Mouse (Mus musculus) cerebellum, postnatal 14 days (tissue): ENCODE results near the gene Phf5a.
"Not testable (repeated sequence)": the region's sequence is repeated elsewhere in the genome, so short reads cannot be mapped to it uniquely, and the experiment has no call there.

ENCODE experiments used
- DNase-seq, 2 experiments: peaks; one replicate each; pipeline ENCODE4 v3.0.0; 2021; ENCODE audit warnings: mixed read lengths in 2 of 2

The Phf5a gene

GRCm38 (mm10) chr15:81871604-81872261 is at the start of gene Phf5a:
Gene Phf5a (minus strand): TSS chr15:81871911.
- peak; percentile 87 to 88 for DNase-seq

- DNase-seq: peak; percentile 55 to 67
Observed at GRCm38 (mm10) chr15:81921255-81921654, 49.5 kb upstream of the Phf5a start.

- DNase-seq: peak; percentile 79 to 80
Observed at GRCm38 (mm10) chr15:81920546-81921217, 49.0 kb upstream of the Phf5a start.

GRCm38 (mm10) chr15:81919062-81919461 is 47.4 kb upstream of the Phf5a start:
- DNase-seq: peak; percentile 51 to 69

- peak; percentile 79 to 87 for DNase-seq
Observed at GRCm38 (mm10) chr15:81917621-81918463, 46.1 kb upstream of the Phf5a start.

- no peak for DNase-seq
Observed at GRCm38 (mm10) chr15:81917201-81917600, 45.5 kb upstream of the Phf5a start.

GRCm38 (mm10) chr15:81915663-81916062 is 44.0 kb upstream of the Phf5a start:
- no peak for DNase-seq

GRCm38 (mm10) chr15:81914668-81915067 is 43.0 kb upstream of the Phf5a start:
- DNase-seq: no peak

GRCm38 (mm10) chr15:81912498-81912897 is 40.8 kb upstream of the Phf5a start:
- no peak for DNase-seq

GRCm38 (mm10) chr15:81908767-81909166 is 37.1 kb upstream of the Phf5a start:
- DNase-seq: not testable (repeated sequence)

GRCm38 (mm10) chr15:81907953-81908352 is 36.2 kb upstream of the Phf5a start:
- no peak for DNase-seq

- peak; percentile 87 to 96 for DNase-seq
Observed at GRCm38 (mm10) chr15:81904939-81905338, 33.2 kb upstream of the Phf5a start.

- DNase-seq: peak; percentile 74 to 79
Observed at GRCm38 (mm10) chr15:81898751-81899150, 27.0 kb upstream of the Phf5a start.

- no peak for DNase-seq
Observed at GRCm38 (mm10) chr15:81897607-81898285, 26.0 kb upstream of the Phf5a start.

- DNase-seq: peak in 1 of 2 experiments; percentile 35
Observed at GRCm38 (mm10) chr15:81896407-81896806, 24.7 kb upstream of the Phf5a start.

GRCm38 (mm10) chr15:81894002-81894401 is 22.3 kb upstream of the Phf5a start:
- no peak for DNase-seq

- no peak for DNase-seq
Observed at GRCm38 (mm10) chr15:81891822-81892580, 20.3 kb upstream of the Phf5a start.

GRCm38 (mm10) chr15:81891140-81891802 is 19.6 kb upstream of the Phf5a start:
- no peak for DNase-seq

GRCm38 (mm10) chr15:81889175-81889574 is 17.5 kb upstream of the Phf5a start:
- peak; percentile 31 to 58 for DNase-seq

GRCm38 (mm10) chr15:81886795-81887550 is 15.3 kb upstream of the Phf5a start:
- no peak for DNase-seq
